Mouse (Mus musculus) adrenal gland, adult 8-10 months (tissue): ENCODE data around the gene Hfe. TPM values are rescaled to one million over a fixed set of nuclear protein-coding genes. Genes with fewer than 3 reads are reported as not detected.
A peak's percentile ranks its signal among the peaks of the same experiment; 100 is the strongest.
"Not testable (repeated sequence)": the region's sequence is repeated elsewhere in the genome, so short reads cannot be mapped to it uniquely, and the experiment has no call there.

ENCODE experiments used
- DNase-seq: peaks from one replicate; pipeline ENCODE4 v3.0.0; 2022
- total RNA-seq, 4 experiments: library from RNA; stranded (reverse); gene quantifications; 2 replicates each; pipeline ENCODE4 v1.2.4; 2022

Hfe gene
- total RNA-seq, 4 experiments from 2014 or later = 27.4 to 41.7 (median 33.5) TPM

GRCm38 (mm10) chr13:23709714-23710373 is 810 bp downstream of the Hfe start:
- no peak for DNase-seq

- no peak for DNase-seq
Measured at GRCm38 (mm10) chr13:23708654-23709053, 2.0 kb downstream of the Hfe start.

- no peak for DNase-seq
Measured at GRCm38 (mm10) chr13:23708041-23708440, 2.6 kb downstream of the Hfe start.

- DNase-seq = no peak
Measured at GRCm38 (mm10) chr13:23706771-23707170, 3.9 kb downstream of the Hfe start.

- no peak for DNase-seq
Measured at GRCm38 (mm10) chr13:23705751-23706356, 4.8 kb downstream of the Hfe start.

- not testable (repeated sequence) for DNase-seq
Measured at GRCm38 (mm10) chr13:23702801-23703200, 7.9 kb downstream of the Hfe start.

GRCm38 (mm10) chr13:23702220-23702619 is 8.4 kb downstream of the Hfe start:
- DNase-seq = no peak

- peak; percentile 71 for DNase-seq
Measured at GRCm38 (mm10) chr13:23700786-23701520, 9.7 kb downstream of the Hfe start.

GRCm38 (mm10) chr13:23699767-23700166 is 10.9 kb downstream of the Hfe start:
- no peak for DNase-seq

- no peak for DNase-seq
Measured at GRCm38 (mm10) chr13:23698996-23699395, 11.7 kb downstream of the Hfe start.

GRCm38 (mm10) chr13:23698300-23698693 is 12.4 kb downstream of the Hfe start, which contains the start of gene Hist1h4c:
TSS of gene Hist1h4c (minus strand) at chr13:23698454.
- peak; percentile 98 for DNase-seq

GRCm38 (mm10) chr13:23697491-23698299 is 13.0 kb downstream of the Hfe start:
- no peak for DNase-seq

- DNase-seq = no peak
Measured at GRCm38 (mm10) chr13:23696061-23696474, 14.6 kb downstream of the Hfe start.

- DNase-seq = no peak
Measured at GRCm38 (mm10) chr13:23695514-23695913, 15.1 kb downstream of the Hfe start, which contains the start of gene Hist1h1t. TSS of gene Hist1h1t (plus strand) at chr13:23695814.

- DNase-seq = no peak
Measured at GRCm38 (mm10) chr13:23694956-23695355, 15.7 kb downstream of the Hfe start.

- DNase-seq = no peak
Measured at GRCm38 (mm10) chr13:23693856-23694440, 16.7 kb downstream of the Hfe start.

- DNase-seq = no peak
Measured at GRCm38 (mm10) chr13:23689459-23689858, 21.2 kb downstream of the Hfe start.

GRCm38 (mm10) chr13:23688956-23689355 is 21.7 kb downstream of the Hfe start:
- no peak for DNase-seq

- no peak for DNase-seq
Measured at GRCm38 (mm10) chr13:23687907-23688306, 22.7 kb downstream of the Hfe start.

- no peak for DNase-seq
Measured at GRCm38 (mm10) chr13:23687181-23687580, 23.5 kb downstream of the Hfe start.

- DNase-seq = no peak
Measured at GRCm38 (mm10) chr13:23685966-23686365, 24.7 kb downstream of the Hfe start.
